Mouse (Mus musculus): ENCODE results near the gene Ildr2. TPM values are rescaled to one million over a fixed set of nuclear protein-coding genes. Genes with fewer than 3 reads are reported as not detected.

Gene Ildr2
- polyA plus RNA-seq, 1 experiment = 0.40 TPM

GRCm38 (mm10) chr1:166293086-166293485 is 39.1 kb downstream of the Ildr2 start:
- 81% methylated on average over 3 of the region's 3 CpGs for WGBS
- Histone ChIP-seq H3K36me3 (ENCODE audit: control insufficient read depth, insufficient read depth, low read length) (no peaks in the 10 kb centered on the region), H3K4me1 (replicated peaks; ENCODE audit: control insufficient read depth, insufficient read depth, low read length) (no peaks in the 10 kb centered on the region), H3K27me3 (ENCODE audit: control insufficient read depth, insufficient read depth, low read length) (no peaks in the 10 kb centered on the region), H3K27ac (ENCODE audit: control insufficient read depth, insufficient read depth, low read length) (no peak overlapping the region), H3K4me3 (ENCODE audit: control insufficient read depth, insufficient read depth, low read length) (no peak overlapping the region)
- no peak for DNase-seq
- TF ChIP-seq CTCF (IDR thresholded peaks at IDR 0.05; ENCODE audit: borderline replicate concordance, control insufficient read depth, extremely low read depth, insufficient read depth, low read length, poor library complexity) = no peak
- TF ChIP-seq POLR2A (IDR thresholded peaks at IDR 0.05; ENCODE audit: control insufficient read depth, extremely low read depth, insufficient read depth, low read length, poor library complexity) = no peak

DNA sequence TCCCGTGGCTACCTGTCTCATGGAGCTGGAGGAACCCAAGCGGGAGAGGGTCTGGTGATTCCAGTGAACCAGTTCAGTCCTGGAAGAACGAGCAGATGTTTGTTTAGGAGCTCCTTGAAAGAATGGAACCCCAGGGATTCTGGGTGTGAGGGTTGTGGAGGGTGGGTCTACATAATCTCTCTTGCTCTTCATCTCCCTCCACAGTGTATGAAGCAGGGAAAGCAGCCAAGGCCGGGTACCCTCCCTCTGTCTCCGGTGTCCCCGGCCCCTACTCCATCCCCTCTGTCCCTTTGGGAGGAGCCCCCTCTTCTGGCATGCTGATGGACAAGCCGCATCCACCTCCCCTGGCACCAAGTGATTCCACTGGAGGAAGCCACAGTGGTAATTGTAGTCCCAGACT is 41.6 kb downstream of the Ildr2 start:
- no peak for DNase-seq
- TF ChIP-seq CTCF (IDR thresholded peaks at IDR 0.05; ENCODE audit: borderline replicate concordance, control insufficient read depth, extremely low read depth, insufficient read depth, low read length, poor library complexity) (no peak), POLR2A (IDR thresholded peaks at IDR 0.05; ENCODE audit: control insufficient read depth, extremely low read depth, insufficient read depth, low read length, poor library complexity) (no peak)
- no peaks in the 10 kb centered on the region for H3K4me1 ChIP-seq (replicated peaks; ENCODE audit: control insufficient read depth, insufficient read depth, low read length)
- no peak overlapping the region for H3K4me3 ChIP-seq (ENCODE audit: control insufficient read depth, insufficient read depth, low read length)
- 81% methylated on average over 7 of the region's 7 CpGs for WGBS
- H3K27me3 ChIP-seq (ENCODE audit: control insufficient read depth, insufficient read depth, low read length) = no peaks in the 10 kb centered on the region
- H3K36me3 ChIP-seq (ENCODE audit: control insufficient read depth, insufficient read depth, low read length) = no peaks in the 10 kb centered on the region
- no peak overlapping the region for H3K27ac ChIP-seq (ENCODE audit: control insufficient read depth, insufficient read depth, low read length)

DNA sequence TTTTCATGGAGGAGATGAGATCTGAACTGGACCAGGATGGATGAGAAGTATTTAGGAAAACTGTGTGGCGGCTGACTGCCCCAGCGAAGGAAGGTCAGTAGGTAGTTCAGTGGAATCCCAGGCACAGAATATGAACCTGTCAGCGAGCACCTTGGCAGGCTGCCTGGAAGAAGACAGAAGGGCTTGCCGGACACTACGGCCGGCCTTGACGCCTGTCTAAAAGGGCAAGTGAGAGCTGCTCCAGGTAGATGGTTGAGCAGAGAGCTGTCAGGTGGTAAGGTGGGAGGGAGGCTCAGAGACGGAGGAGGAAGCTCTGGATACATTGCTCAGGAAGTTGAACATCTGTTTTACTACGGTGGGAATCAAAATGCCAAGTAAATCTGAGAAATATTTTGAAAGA is 42.4 kb downstream of the Ildr2 start:
- H3K27ac ChIP-seq (ENCODE audit: control insufficient read depth, insufficient read depth, low read length) = no peak overlapping the region
- WGBS = 87% methylated on average over 9 of the region's 9 CpGs
- H3K4me1 ChIP-seq (replicated peaks; ENCODE audit: control insufficient read depth, insufficient read depth, low read length) = no peaks in the 10 kb centered on the region
- no peak for DNase-seq
- H3K36me3 ChIP-seq (ENCODE audit: control insufficient read depth, insufficient read depth, low read length) = no peaks in the 10 kb centered on the region
- no peaks in the 10 kb centered on the region for H3K27me3 ChIP-seq (ENCODE audit: control insufficient read depth, insufficient read depth, low read length)
- TF ChIP-seq POLR2A (IDR thresholded peaks at IDR 0.05; ENCODE audit: control insufficient read depth, extremely low read depth, insufficient read depth, low read length, poor library complexity) (no peak), CTCF (IDR thresholded peaks at IDR 0.05; ENCODE audit: borderline replicate concordance, control insufficient read depth, extremely low read depth, insufficient read depth, low read length, poor library complexity) (no peak)
- no peak overlapping the region for H3K4me3 ChIP-seq (ENCODE audit: control insufficient read depth, insufficient read depth, low read length)

GRCm38 (mm10) chr1:166296971-166297370 is 43.0 kb downstream of the Ildr2 start:
- no peak overlapping the region for H3K27ac ChIP-seq (ENCODE audit: control insufficient read depth, insufficient read depth, low read length)
- WGBS = 80% methylated on average over 8 of the region's 8 CpGs
- H3K36me3 ChIP-seq (ENCODE audit: control insufficient read depth, insufficient read depth, low read length) = no peaks in the 10 kb centered on the region
- H3K27me3 ChIP-seq (ENCODE audit: control insufficient read depth, insufficient read depth, low read length) = no peaks in the 10 kb centered on the region
- H3K4me1 ChIP-seq (replicated peaks; ENCODE audit: control insufficient read depth, insufficient read depth, low read length) = no peaks in the 10 kb centered on the region
- no peak overlapping the region for H3K4me3 ChIP-seq (ENCODE audit: control insufficient read depth, insufficient read depth, low read length)
- TF ChIP-seq POLR2A (IDR thresholded peaks at IDR 0.05; ENCODE audit: control insufficient read depth, extremely low read depth, insufficient read depth, low read length, poor library complexity) (no peak), CTCF (IDR thresholded peaks at IDR 0.05; ENCODE audit: borderline replicate concordance, control insufficient read depth, extremely low read depth, insufficient read depth, low read length, poor library complexity) (no peak)
- DNase-seq = no peak

- TF ChIP-seq POLR2A (IDR thresholded peaks at IDR 0.05; ENCODE audit: control insufficient read depth, extremely low read depth, insufficient read depth, low read length, poor library complexity) (no peak), CTCF (IDR thresholded peaks at IDR 0.05; ENCODE audit: borderline replicate concordance, control insufficient read depth, extremely low read depth, insufficient read depth, low read length, poor library complexity) (no peak)
- no peak overlapping the region for H3K27ac ChIP-seq (ENCODE audit: control insufficient read depth, insufficient read depth, low read length)
- no peaks in the 10 kb centered on the region for H3K4me1 ChIP-seq (replicated peaks; ENCODE audit: control insufficient read depth, insufficient read depth, low read length)
- H3K36me3 ChIP-seq (ENCODE audit: control insufficient read depth, insufficient read depth, low read length) = no peaks in the 10 kb centered on the region
- no peak overlapping the region for H3K4me3 ChIP-seq (ENCODE audit: control insufficient read depth, insufficient read depth, low read length)
- no peak for DNase-seq
- H3K27me3 ChIP-seq (ENCODE audit: control insufficient read depth, insufficient read depth, low read length) = no peaks in the 10 kb centered on the region
- 75% methylated on average over 15 of the region's 15 CpGs for WGBS
Observed at GRCm38 (mm10) chr1:166297499-166298111, 43.7 kb downstream of the Ildr2 start.

GRCm38 (mm10) chr1:166298884-166299283 is 44.9 kb downstream of the Ildr2 start:
- Histone ChIP-seq H3K36me3 (ENCODE audit: control insufficient read depth, insufficient read depth, low read length) (no peaks in the 10 kb centered on the region), H3K27me3 (ENCODE audit: control insufficient read depth, insufficient read depth, low read length) (no peaks in the 10 kb centered on the region), H3K27ac (ENCODE audit: control insufficient read depth, insufficient read depth, low read length) (no peak overlapping the region), H3K4me3 (ENCODE audit: control insufficient read depth, insufficient read depth, low read length) (no peak overlapping the region), H3K4me1 (replicated peaks; ENCODE audit: control insufficient read depth, insufficient read depth, low read length) (no peaks in the 10 kb centered on the region)
- WGBS = 97% methylated on average over 2 of the region's 2 CpGs
- no peak for DNase-seq
- no peak for TF ChIP-seq CTCF (IDR thresholded peaks at IDR 0.05; ENCODE audit: borderline replicate concordance, control insufficient read depth, extremely low read depth, insufficient read depth, low read length, poor library complexity)
- TF ChIP-seq POLR2A (IDR thresholded peaks at IDR 0.05; ENCODE audit: control insufficient read depth, extremely low read depth, insufficient read depth, low read length, poor library complexity) = no peak

DNA sequence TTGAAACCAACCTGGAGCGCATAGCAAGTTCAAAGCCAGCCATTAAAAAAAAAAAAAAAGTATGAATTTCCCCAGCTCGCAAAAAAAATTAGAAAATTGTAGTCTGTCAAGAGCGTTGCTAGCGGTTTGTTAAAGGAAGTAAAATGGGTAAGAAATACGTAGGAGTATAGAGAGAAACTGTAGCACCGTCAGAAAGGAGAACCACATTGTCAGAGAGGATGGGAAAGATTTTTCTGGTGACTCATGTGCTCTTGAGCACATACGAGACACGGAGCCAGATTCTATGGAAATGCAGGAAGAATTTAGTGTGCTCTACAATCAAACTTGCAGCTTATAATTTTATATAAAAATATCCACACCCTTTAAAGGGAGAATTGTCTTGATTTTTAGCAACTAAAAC is 45.9 kb downstream of the Ildr2 start:
- Histone ChIP-seq H3K4me3 (ENCODE audit: control insufficient read depth, insufficient read depth, low read length) (no peak overlapping the region), H3K27ac (ENCODE audit: control insufficient read depth, insufficient read depth, low read length) (no peak overlapping the region), H3K27me3 (ENCODE audit: control insufficient read depth, insufficient read depth, low read length) (no peaks in the 10 kb centered on the region), H3K4me1 (replicated peaks; ENCODE audit: control insufficient read depth, insufficient read depth, low read length) (no peaks in the 10 kb centered on the region), H3K36me3 (ENCODE audit: control insufficient read depth, insufficient read depth, low read length) (no peaks in the 10 kb centered on the region)
- 11% methylated on average over 8 of the region's 8 CpGs for WGBS
- TF ChIP-seq CTCF (IDR thresholded peaks at IDR 0.05; ENCODE audit: borderline replicate concordance, control insufficient read depth, extremely low read depth, insufficient read depth, low read length, poor library complexity) = no peak
- no peak for TF ChIP-seq POLR2A (IDR thresholded peaks at IDR 0.05; ENCODE audit: control insufficient read depth, extremely low read depth, insufficient read depth, low read length, poor library complexity)
- DNase-seq = no peak

Measured in thymus, adult 2 months (tissue).